Mouse (Mus musculus): Measurements from ENCODE around the gene Lamb3. TPM values are rescaled to one million over a fixed set of nuclear protein-coding genes. Genes with fewer than 3 reads are reported as not detected.

The Lamb3 gene
- total and polyA plus RNA-seq, 3 experiments, result 10.1 to 14.6 (median 12.3) TPM

DNA sequence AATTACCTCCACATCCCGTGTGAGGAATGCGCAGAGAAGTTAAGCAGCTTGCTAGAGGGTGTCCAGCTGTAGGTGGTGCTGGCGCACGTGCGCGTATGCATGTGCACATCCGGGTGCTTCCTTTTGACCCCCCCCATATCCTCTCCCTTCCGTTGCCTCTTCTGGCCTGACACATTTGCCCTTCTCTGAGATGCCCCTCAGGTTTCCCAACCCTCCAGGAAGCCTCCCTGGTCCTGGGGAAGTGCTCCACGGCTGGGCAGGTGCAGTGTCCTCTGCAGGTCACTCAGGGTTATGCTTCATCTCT, 129.5 kb downstream of the Lamb3 start:
- Histone ChIP-seq H3K9me3 (replicated peaks; ENCODE audit: low read length) (no peaks in the 10 kb centered on the region), H3K4me3 (replicated peaks in 1 of 3; ENCODE audit: low read depth in 2 of 3, low read length in 2 of 3, poor library complexity in 1 of 3) (no peak overlapping the region), H3K27me3 (replicated peaks) (no peaks in the 10 kb centered on the region), H3K9ac (ENCODE audit: insufficient read depth, low read depth) (no peak overlapping the region), H3K4me1 (ENCODE audit: control insufficient read depth in 1 of 2, insufficient read depth in 2 of 2) (peaks cover 0 to 28% of the 10 kb centered on the region in 2 experiments; a peak in 2 of 4 replicates), H3K36me3 (replicated peaks in 1 of 2; ENCODE audit: control insufficient read depth in 1 of 2, insufficient read depth in 1 of 2, low read length in 1 of 2) (no peaks in the 10 kb centered on the region), H3K79me2 (replicated peaks; ENCODE audit: control insufficient read depth, extremely low read depth, insufficient read depth, poor library complexity, severe bottlenecking) (no peaks in the 10 kb centered on the region), H3K27ac (ENCODE audit: insufficient read depth, low read depth) (no peak overlapping the region), H3K4me2 (ENCODE audit: insufficient read depth, low read depth, poor library complexity, severe bottlenecking) (no peak overlapping the region)
- dilution Hi-C loops (cut with MboI; ENCODE audit: extremely low pct_ligation_motif_present, extremely low pct_unique_long_range_greater_than_20kb, low sequenced_read_pairs), result no loop called here
- TF ChIP-seq E2F4 (IDR thresholded peaks at IDR 0.05; ENCODE audit: insufficient replicate concordance, low read depth, low read length) (no peak), CHD2 (IDR thresholded peaks at IDR 0.05; ENCODE audit: low read length) (no peak), HCFC1 (IDR thresholded peaks at IDR 0.05; ENCODE audit: low read depth, low read length) (no peak), MAX (IDR thresholded peaks at IDR 0.05; ENCODE audit: low read length) (no peak), IRF4 (IDR thresholded peaks at IDR 0.05; ENCODE audit: low read depth, low read length) (no peak), ZNF384 (IDR thresholded peaks at IDR 0.05; ENCODE audit: low read depth, low read length) (no peak), MAZ (IDR thresholded peaks at IDR 0.05; ENCODE audit: low read depth, low read length) (no peak), NELFE (IDR thresholded peaks at IDR 0.05; ENCODE audit: low read depth, low read length) (no peak), CHD1 (IDR thresholded peaks at IDR 0.05; ENCODE audit: low read depth, low read length) (no peak), SIN3A (IDR thresholded peaks at IDR 0.05; ENCODE audit: low read length) (no peak), MXI1 (IDR thresholded peaks at IDR 0.05; ENCODE audit: low read depth, low read length) (no peak), KAT2A (IDR thresholded peaks at IDR 0.05; ENCODE audit: insufficient replicate concordance, low read length) (no peak), CTCF (conservative IDR thresholded peaks at IDR 0.05 in 1 of 2, IDR thresholded peaks at IDR 0.05 in 1 of 2; ENCODE audit: low read depth in 2 of 2, low read length in 2 of 2) (no peak), MYC (IDR thresholded peaks at IDR 0.05; ENCODE audit: low read depth, low read length) (no peak), TBP (conservative IDR thresholded peaks at IDR 0.05; ENCODE audit: low read depth, low read length) (no peak), ZKSCAN1 (IDR thresholded peaks at IDR 0.05; ENCODE audit: borderline replicate concordance, low read depth, low read length) (no peak)
- in situ Hi-C loops (cut with MboI; ENCODE audit: low pct_ligation_motif_present, low pct_unique_long_range_greater_than_20kb, low sequenced_read_pairs), result no loop called here
- DNase-seq (ENCODE audit: extremely low read depth), result no peak

DNA sequence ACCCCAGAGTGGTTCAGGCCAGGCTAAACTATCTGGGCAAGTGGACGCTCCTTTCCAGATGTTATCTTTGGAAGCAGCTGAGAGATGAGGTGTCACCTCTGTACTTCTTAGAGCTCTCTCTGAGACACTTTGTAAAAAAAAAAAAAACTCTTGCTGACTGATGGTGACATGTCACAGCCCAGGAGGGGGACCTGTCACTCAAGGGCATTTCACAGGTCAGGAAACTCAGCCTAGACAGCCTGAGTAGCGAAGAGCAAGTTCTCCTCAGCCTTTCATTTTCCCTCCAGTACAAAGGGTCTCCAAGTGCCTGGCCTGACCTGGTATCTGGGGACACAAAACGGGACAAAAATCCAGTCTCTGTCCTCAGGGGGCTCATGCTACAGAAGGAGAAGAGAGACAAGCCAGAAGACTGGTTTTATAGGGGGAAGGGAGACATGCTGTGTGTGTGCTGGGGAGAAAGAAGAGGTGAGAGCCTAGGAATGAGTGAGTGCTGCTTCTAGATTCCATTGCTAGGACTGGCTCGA, 130.3 kb downstream of the Lamb3 start:
- Histone ChIP-seq H3K79me2 (replicated peaks; ENCODE audit: control insufficient read depth, extremely low read depth, insufficient read depth, poor library complexity, severe bottlenecking) (no peaks in the 10 kb centered on the region), H3K4me2 (ENCODE audit: insufficient read depth, low read depth, poor library complexity, severe bottlenecking) (no peak overlapping the region), H3K9me3 (replicated peaks; ENCODE audit: low read length) (no peaks in the 10 kb centered on the region), H3K36me3 (replicated peaks in 1 of 2; ENCODE audit: control insufficient read depth in 1 of 2, insufficient read depth in 1 of 2, low read length in 1 of 2) (no peaks in the 10 kb centered on the region), H3K27ac (ENCODE audit: insufficient read depth, low read depth) (no peak overlapping the region), H3K4me3 (replicated peaks in 1 of 3; ENCODE audit: low read depth in 2 of 3, low read length in 2 of 3, poor library complexity in 1 of 3) (no peak overlapping the region), H3K27me3 (replicated peaks) (no peaks in the 10 kb centered on the region), H3K4me1 (ENCODE audit: control insufficient read depth in 1 of 2, insufficient read depth in 2 of 2) (peaks cover 0 to 35% of the 10 kb centered on the region in 2 experiments; a peak in 2 of 4 replicates), H3K9ac (ENCODE audit: insufficient read depth, low read depth) (no peak overlapping the region)
- TF ChIP-seq CHD2 (IDR thresholded peaks at IDR 0.05; ENCODE audit: low read length) (no peak), JUND (conservative IDR thresholded peaks at IDR 0.05; ENCODE audit: low read depth, low read length) (no peak), NELFE (IDR thresholded peaks at IDR 0.05; ENCODE audit: low read depth, low read length) (no peak), ZMIZ1 (IDR thresholded peaks at IDR 0.05; ENCODE audit: low read depth, low read length) (no peak), MEF2A (IDR thresholded peaks at IDR 0.05; ENCODE audit: borderline replicate concordance, low read depth, low read length) (no peak), MAFK (IDR thresholded peaks at IDR 0.05; ENCODE audit: insufficient replicate concordance, low read length) (no peak), POLR2AphosphoS2 (IDR thresholded peaks at IDR 0.05; ENCODE audit: low read depth, low read length) (no peak)
- in situ Hi-C loops (cut with MboI; ENCODE audit: low pct_ligation_motif_present, low pct_unique_long_range_greater_than_20kb, low sequenced_read_pairs), result no loop called here
- no peak for DNase-seq (ENCODE audit: extremely low read depth)
- dilution Hi-C loops (cut with MboI; ENCODE audit: extremely low pct_ligation_motif_present, extremely low pct_unique_long_range_greater_than_20kb, low sequenced_read_pairs), result no loop called here

Measured in CH12.LX (cell line).